Mouse (Mus musculus) heart, adult 9 months (tissue): ENCODE data around the gene Ccl17.

Experiments used
- DNase-seq, 2 experiments: peaks; one replicate each; pipeline ENCODE4 v3.0.0; 2022; ENCODE audit warnings: low spot score in 2 of 2

Gene Ccl17

GRCm38 (mm10) chr8:94789256-94789955 lies 20.8 kb upstream of the Ccl17 start:
- DNase-seq: no peak

GRCm38 (mm10) chr8:94794368-94794767 lies 15.9 kb upstream of the Ccl17 start:
- DNase-seq: no peak

GRCm38 (mm10) chr8:94794782-94795181 lies 15.5 kb upstream of the Ccl17 start:
- DNase-seq: no peak

- DNase-seq: no peak
These were observed 9.8 kb upstream of the Ccl17 start for GRCm38 (mm10) chr8:94800278-94800968.

- peak; percentile 33 to 41 for DNase-seq
These were observed 8.8 kb upstream of the Ccl17 start for GRCm38 (mm10) chr8:94801293-94802095.

- no peak for DNase-seq
These were observed 7.9 kb upstream of the Ccl17 start for GRCm38 (mm10) chr8:94802375-94802774.

- DNase-seq: no peak
These were observed 6.7 kb upstream of the Ccl17 start for GRCm38 (mm10) chr8:94803551-94803950.

- DNase-seq: no peak
These were observed 5.5 kb upstream of the Ccl17 start for GRCm38 (mm10) chr8:94804546-94805340.

GRCm38 (mm10) chr8:94805811-94806210 lies 4.4 kb upstream of the Ccl17 start:
- DNase-seq: no peak

GRCm38 (mm10) chr8:94807506-94807905 lies 2.7 kb upstream of the Ccl17 start:
- no peak for DNase-seq

- no peak for DNase-seq
These were observed 1.9 kb upstream of the Ccl17 start for GRCm38 (mm10) chr8:94808372-94808771.

- no peak for DNase-seq
These were observed 602 bp downstream of the Ccl17 start for GRCm38 (mm10) chr8:94810855-94811254.

- DNase-seq: no peak
These were observed 1.4 kb downstream of the Ccl17 start for GRCm38 (mm10) chr8:94811654-94812053.

- DNase-seq: peak; percentile 67 to 90
These were observed 2.4 kb downstream of the Ccl17 start for GRCm38 (mm10) chr8:94812645-94813098.

GRCm38 (mm10) chr8:94814556-94814955 lies 4.3 kb downstream of the Ccl17 start:
- no peak for DNase-seq

GRCm38 (mm10) chr8:94817933-94818332 lies 7.7 kb downstream of the Ccl17 start:
- no peak for DNase-seq

GRCm38 (mm10) chr8:94819671-94820179 lies 9.5 kb downstream of the Ccl17 start:
- no peak for DNase-seq

- no peak for DNase-seq
These were observed 10.3 kb downstream of the Ccl17 start for GRCm38 (mm10) chr8:94820553-94820952.

GRCm38 (mm10) chr8:94821381-94821780 lies 11.1 kb downstream of the Ccl17 start:
- no peak for DNase-seq

GRCm38 (mm10) chr8:94822637-94823560 lies 12.6 kb downstream of the Ccl17 start:
- peak in 1 of 2 experiments; percentile 53 for DNase-seq
